Comparison of ENCODE assay signal across 8 mouse cellular contexts in genomic region chr7:79271861-79272788, GRCm38 (mm10). TPM values are rescaled to one million over a fixed set of nuclear protein-coding genes. Genes with fewer than 3 reads are reported as not detected.
A peak's percentile ranks its signal among the peaks of the same experiment; 100 is the strongest.
DNase-seq lines count a peak whose midpoint lies in the region; ATAC-seq and TF ChIP-seq lines count a peak whose summit lies in the region.

No protein-coding gene starts in this region.

- H3K4me2 ChIP-seq in embryonic facial prominence, embryonic 11.5 days (ENCODE audit: low read depth, low read length) = peak overlapping the region; percentile 31
- H3K4me2 ChIP-seq in intestine, embryonic 15.5 days (replicated peaks) = peak overlapping the region; percentile 73
- peak overlapping the region; percentile 66 for H3K4me2 ChIP-seq in midbrain, embryonic 14.5 days (ENCODE audit: low read length)

- 87% methylated on average over 16 of the region's 16 CpGs for WGBS in embryonic facial prominence, embryonic 11.5 days
- WGBS in intestine, embryonic 15.5 days = 68% methylated on average over 16 of the region's 16 CpGs
- 84% methylated on average over 16 of the region's 16 CpGs for WGBS in midbrain, embryonic 14.5 days

- peak overlapping the region; percentile 80 for H3K27ac ChIP-seq in layer of hippocampus, adult 2 months
- H3K27ac ChIP-seq in embryonic facial prominence, embryonic 11.5 days (replicated peaks; ENCODE audit: low read depth, low read length) = no peak overlapping the region
- H3K27ac ChIP-seq in intestine, embryonic 15.5 days = peak overlapping the region; percentile 79
- peak overlapping the region; percentile 69 for H3K27ac ChIP-seq in midbrain, embryonic 14.5 days (replicated peaks; ENCODE audit: low read depth, low read length)

- TF ChIP-seq CTCF in layer of hippocampus, adult 2 months (conservative IDR thresholded peaks at IDR 0.05) = no peak

- H3K4me1 ChIP-seq in embryonic facial prominence, embryonic 11.5 days (ENCODE audit: control insufficient read depth, insufficient read depth, low read length) = peaks cover 2% of the 10 kb centered on the region; the same call in 1 of the 2 replicates
- peaks cover 40% of the 10 kb centered on the region for H3K4me1 ChIP-seq in intestine, embryonic 15.5 days (replicated peaks)
- peaks cover 36% of the 10 kb centered on the region for H3K4me1 ChIP-seq in midbrain, embryonic 14.5 days (ENCODE audit: control insufficient read depth, insufficient read depth, low read length)

- no peaks in the 10 kb centered on the region for H3K36me3 ChIP-seq in embryonic facial prominence, embryonic 11.5 days (replicated peaks; ENCODE audit: control insufficient read depth, insufficient read depth, low read depth, low read length)
- H3K36me3 ChIP-seq in intestine, embryonic 15.5 days = no peaks in the 10 kb centered on the region
- H3K36me3 ChIP-seq in midbrain, embryonic 14.5 days (ENCODE audit: control insufficient read depth, insufficient read depth, low read length) = no peaks in the 10 kb centered on the region

- no peaks in the 10 kb centered on the region for H3K27me3 ChIP-seq in embryonic facial prominence, embryonic 11.5 days (ENCODE audit: control insufficient read depth, insufficient read depth, low read length)
- H3K27me3 ChIP-seq in intestine, embryonic 15.5 days (replicated peaks) = no peaks in the 10 kb centered on the region
- H3K27me3 ChIP-seq in midbrain, embryonic 14.5 days (ENCODE audit: control insufficient read depth, insufficient read depth, low read length) = no peaks in the 10 kb centered on the region

- no peak overlapping the region for H3K9ac ChIP-seq in embryonic facial prominence, embryonic 11.5 days (replicated peaks; ENCODE audit: low read length)
- no peak overlapping the region for H3K9ac ChIP-seq in intestine, embryonic 15.5 days
- H3K9ac ChIP-seq in midbrain, embryonic 14.5 days (replicated peaks; ENCODE audit: low read length) = no peak overlapping the region; the same call in 1 of the 2 replicates

- no peaks in the 10 kb centered on the region for H3K9me3 ChIP-seq in embryonic facial prominence, embryonic 11.5 days (replicated peaks; ENCODE audit: control insufficient read depth, low read length)
- H3K9me3 ChIP-seq in intestine, embryonic 15.5 days = no peaks in the 10 kb centered on the region
- no peaks in the 10 kb centered on the region for H3K9me3 ChIP-seq in midbrain, embryonic 14.5 days (ENCODE audit: control insufficient read depth, low read length)

- no peak; the same call in 1 of the 2 replicates for ATAC-seq in embryonic facial prominence, embryonic 11.5 days (replicated peaks; ENCODE audit: insufficient number of reproducible peaks, low FRiP score, low TSS enrichment, low read depth)
- peak; percentile 69 for ATAC-seq in intestine, embryonic 15.5 days
- ATAC-seq in midbrain, embryonic 14.5 days (ENCODE audit: low FRiP score, low TSS enrichment) = no peak

- peak overlapping the region; percentile 34 for H3K4me3 ChIP-seq in layer of hippocampus, adult 2 months
- H3K4me3 ChIP-seq in embryonic facial prominence, embryonic 11.5 days (ENCODE audit: low read depth, low read length) = peak overlapping the region; percentile 23
- peak overlapping the region; percentile 38 for H3K4me3 ChIP-seq in intestine, embryonic 15.5 days (replicated peaks)
- H3K4me3 ChIP-seq in midbrain, embryonic 14.5 days (replicated peaks; ENCODE audit: low read depth, low read length) = peak overlapping the region; percentile 86

- no peak for DNase-seq in layer of hippocampus, adult 2 months (ENCODE audit: low spot score in 2 of 2)
- no peak for DNase-seq in layer of hippocampus, adult 18-20 months (ENCODE audit: low spot score in 2 of 2)
- DNase-seq in embryonic facial prominence, embryonic 11.5 days (ENCODE audit: low spot score) = peak; percentile 20
- no peak for DNase-seq in midbrain, embryonic 14.5 days
- no peak for DNase-seq in adrenal gland, postnatal 10 days
- no peak for DNase-seq in cerebellum, postnatal 10 days
- DNase-seq in urinary bladder, postnatal 25 days (ENCODE audit: low spot score) = no peak

RNA-seq across cellular contexts. Expression of gene Abhd2, which starts 0.9 kb away (rescaled TPM):
- 10 to 100 TPM; 69.6 to 70.8 TPM for total RNA-seq in layer of hippocampus, adult 2 months (2021)
- total RNA-seq in layer of hippocampus, adult 18-20 months (2021) = 10 to 100 TPM; 62.0 to 65.6 TPM
- 10.9 and 12.2 TPM in 2 replicates for polyA plus RNA-seq in embryonic facial prominence, embryonic 11.5 days (2014; fragmentation: Nextera tagmentation; extraction: Ambion mirVana)
- polyA plus RNA-seq in intestine, embryonic 15.5 days (2015; fragmentation: Nextera tagmentation; extraction: Ambion mirVana) = 14.3 and 16.3 TPM in 2 replicates
- polyA plus RNA-seq in midbrain, embryonic 14.5 days (2014; fragmentation: Nextera tagmentation; extraction: Ambion mirVana) = 17.8 and 21.5 TPM in 2 replicates
- 100 to 1,000 TPM; 247 to 382 TPM for total RNA-seq in adrenal gland, postnatal 10 days (2021)

Comparison
In these comparisons a context has a peak if more than half of its experiments do, and no peak if none do; other contexts are left out.
1. H3K4me3 ChIP-seq: peak in every context shown above with its lines; median percentile 86 in midbrain, embryonic 14.5 days; 38 in intestine, embryonic 15.5 days; 34 in layer of hippocampus, adult 2 months; 23 in embryonic facial prominence, embryonic 11.5 days.